Mouse (Mus musculus) embryo, embryonic 10 days (tissue): Measurements from ENCODE around the gene Tmem9.

Experiments used
- DNase-seq: peaks from one replicate; pipeline ENCODE4 v3.0.0-alpha.2; 2015; ENCODE audit warnings: low spot score

Tmem9 gene

DNA sequence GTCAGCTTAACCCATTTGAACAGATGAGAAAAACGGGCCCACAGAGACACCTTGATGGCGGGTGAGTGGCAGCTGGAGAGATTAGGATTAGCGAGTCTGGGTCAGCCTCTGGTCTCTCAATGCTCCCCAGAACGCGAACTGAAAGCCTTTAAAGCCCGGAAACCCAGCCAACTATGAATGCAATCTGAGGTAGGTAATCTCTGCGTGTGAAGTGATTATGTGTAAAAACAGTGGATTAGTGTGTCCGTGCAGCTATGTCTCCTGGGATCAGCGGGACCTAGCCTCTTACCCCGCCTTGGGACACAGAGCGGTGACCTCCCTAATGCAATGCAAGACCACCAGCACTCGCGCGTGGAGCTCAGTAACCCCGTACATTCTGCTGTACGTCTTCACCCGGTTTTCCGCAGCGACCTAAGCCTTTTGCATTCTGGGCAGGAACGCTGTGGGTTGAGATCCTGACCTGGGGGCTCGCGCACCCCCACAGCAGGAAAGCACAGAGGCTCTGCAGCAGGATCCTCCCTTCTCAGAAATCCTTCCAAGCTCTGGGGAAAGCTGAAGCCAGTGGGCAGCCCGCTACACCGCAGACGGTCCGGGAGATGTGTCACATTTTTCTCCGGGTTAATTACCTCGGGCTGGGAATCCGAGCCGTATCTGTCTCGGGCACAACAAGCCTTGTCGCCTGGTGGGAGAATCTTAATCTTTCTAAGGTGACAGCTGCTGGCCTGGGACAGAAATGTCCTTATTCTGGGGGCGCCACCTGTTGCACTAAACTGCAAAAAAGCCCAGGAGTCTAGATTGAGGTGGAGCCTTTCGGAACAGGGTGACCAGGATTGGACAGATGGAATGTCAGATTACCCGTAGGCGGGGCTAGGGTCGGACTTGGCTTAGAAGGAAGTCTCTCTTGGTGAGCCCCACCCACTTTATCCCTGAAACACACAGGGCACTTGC lies at the start of gene Tmem9:
Gene Tmem9, plus strand, starts transcription at position 940 of the 948 bp plus-strand sequence.
- DNase-seq = peak; percentile 90

DNA sequence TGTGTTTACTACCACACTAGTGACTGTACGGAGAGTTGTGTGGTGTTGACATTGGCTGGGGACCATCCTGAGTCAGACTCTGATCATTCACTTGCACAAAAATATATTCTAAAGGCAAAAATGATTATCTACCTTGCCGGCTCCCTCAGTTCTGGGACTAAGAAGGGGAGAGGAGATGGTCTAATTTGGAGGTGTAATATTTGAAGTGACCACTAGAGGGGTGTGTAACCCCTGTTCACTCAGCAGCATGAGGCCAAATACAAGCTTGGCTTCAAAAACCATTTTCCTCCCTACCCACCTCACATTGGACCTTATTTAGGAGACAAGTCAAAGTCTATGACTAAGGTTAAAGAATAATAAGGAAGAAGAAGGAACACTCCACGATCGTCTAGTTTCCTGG lies 49.5 kb upstream of the Tmem9 start:
- DNase-seq = peak; percentile 68

DNA sequence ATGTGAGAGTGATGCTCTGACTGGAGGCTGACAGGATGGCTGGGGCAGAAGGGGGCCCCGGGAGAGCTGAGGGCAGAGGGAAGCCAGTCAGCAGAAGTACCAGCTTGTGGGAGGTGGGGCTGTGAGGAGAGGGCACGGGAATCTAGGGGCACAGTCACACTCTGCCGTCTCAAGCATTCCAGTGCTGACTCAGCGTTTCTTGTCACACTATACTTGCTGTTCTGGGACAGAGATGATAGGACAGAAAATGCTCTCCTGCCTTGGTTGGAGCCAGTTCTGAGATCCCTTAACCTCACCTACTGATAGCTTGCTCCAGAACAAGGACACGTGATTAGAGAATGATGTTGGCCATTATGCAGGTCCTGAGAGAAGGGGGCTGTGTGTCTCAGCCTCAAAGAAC lies 44.8 kb upstream of the Tmem9 start:
- DNase-seq = no peak

DNA sequence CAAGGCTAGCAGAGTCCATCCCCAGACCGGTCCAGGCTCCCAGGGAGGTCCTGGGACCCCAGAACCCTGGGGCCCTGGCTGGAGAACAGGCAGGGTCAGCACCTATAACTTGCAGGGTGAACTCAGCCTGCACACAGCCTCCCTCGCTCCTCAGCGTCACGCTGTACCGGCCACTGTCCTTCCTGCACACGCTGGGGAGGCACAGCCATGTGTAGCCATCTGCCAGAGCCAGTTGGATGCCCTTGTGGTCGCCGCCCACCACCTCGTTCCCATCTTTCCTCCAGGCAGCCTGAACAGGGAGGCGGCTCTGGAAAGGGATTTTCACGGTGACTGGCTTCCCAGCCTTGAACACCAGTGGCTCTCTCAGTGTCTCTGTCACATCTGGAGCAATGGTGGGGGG lies 43.4 kb upstream of the Tmem9 start:
- no peak for DNase-seq

DNA sequence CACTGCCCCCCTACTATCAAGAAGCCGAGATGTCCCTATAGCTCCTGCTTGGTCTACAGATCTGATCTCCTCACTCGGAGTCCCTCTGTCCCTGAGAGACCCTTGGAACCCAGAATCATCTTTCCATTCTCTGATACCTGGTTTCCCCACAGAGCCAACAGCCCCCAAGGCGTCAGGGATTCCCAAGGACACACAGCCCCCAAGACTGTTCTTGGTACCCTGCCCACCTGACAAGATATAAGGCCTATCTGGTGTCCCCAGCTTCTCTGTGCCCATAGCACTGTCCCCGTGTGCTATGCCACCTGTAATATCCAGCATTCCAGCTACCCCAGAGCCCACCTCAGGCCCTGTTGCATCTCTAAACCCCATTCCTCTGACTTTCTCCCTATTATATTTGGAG lies 40.2 kb upstream of the Tmem9 start:
- no peak for DNase-seq

DNA sequence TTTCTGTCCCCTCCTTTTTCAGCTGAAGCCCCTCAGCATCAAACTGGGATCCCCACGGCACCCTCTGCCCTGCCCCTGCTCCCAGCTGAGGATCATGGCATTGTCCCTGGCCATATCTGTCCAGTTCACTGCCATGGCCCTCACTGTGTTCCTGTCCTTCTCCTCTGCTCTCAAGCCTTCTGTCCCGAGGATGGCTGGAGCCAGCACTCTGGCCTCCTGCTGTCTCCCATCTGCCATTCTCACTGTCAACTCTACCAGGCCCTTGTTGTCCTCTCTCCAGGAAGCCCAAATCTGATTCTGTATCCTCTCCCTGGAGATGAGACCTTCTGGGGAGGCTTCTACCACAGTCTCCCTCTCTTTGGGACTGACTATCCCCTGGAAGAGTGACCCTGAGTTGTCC lies 37.5 kb upstream of the Tmem9 start:
- no peak for DNase-seq

DNA sequence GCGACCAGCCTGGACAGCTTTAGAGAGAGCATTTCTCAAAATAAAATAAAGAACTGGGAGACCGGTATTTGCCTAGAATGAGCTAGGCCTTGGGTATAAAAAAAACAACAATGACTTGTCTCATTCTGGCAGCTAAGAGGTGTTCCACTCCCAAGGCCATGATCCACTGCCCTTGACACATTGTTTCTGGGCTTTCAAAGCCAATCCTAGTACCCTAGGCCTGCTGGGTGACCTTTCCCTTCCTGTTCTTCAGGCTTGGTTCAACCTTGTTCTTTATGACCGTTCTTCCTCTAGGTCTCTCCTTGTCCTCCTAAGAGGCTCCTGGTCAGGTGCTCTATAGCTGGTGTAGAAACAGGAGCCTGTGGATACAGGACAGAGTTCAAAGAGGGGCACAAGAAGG lies 35.4 kb upstream of the Tmem9 start:
- no peak for DNase-seq

DNA sequence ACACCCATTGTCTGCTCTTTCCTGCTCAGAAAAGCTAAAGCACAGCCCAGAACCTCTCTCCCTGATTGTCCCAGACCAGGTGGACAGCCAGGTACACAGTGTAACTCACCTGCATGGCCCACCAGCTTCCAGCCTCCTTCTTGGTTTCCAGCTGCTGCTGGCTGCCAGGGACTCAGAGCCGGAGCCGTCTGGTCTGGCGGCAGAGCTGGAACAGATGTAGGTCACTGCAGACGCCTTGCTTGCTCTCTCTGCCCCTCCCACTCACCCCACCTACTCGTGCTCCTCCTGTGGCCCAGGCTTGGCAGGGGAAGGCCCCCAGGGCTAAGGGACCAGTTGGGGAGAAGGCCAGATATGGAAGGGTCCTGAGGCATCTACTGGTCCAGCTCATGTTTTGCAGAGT lies 23.8 kb upstream of the Tmem9 start:
- DNase-seq = no peak

DNA sequence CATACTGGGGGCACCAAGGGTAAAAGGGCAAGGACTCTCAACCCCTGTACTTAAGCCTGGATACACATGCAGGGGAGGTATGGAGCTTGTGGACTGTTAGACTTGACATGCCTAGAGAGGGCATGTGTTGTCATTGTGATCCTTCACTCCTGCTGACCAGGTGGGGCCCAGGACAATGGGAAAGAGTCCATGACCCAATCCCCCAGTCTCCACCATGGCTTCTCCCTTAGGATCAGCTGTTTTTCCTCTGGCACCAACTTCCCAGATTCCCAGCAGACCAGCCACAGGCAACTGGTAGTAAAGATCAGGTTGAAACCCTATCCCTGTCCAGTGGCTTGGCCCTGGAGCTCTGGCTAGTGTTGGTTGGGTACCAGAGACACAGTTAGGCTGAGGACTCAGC lies 18.1 kb upstream of the Tmem9 start:
- DNase-seq = no peak

DNA sequence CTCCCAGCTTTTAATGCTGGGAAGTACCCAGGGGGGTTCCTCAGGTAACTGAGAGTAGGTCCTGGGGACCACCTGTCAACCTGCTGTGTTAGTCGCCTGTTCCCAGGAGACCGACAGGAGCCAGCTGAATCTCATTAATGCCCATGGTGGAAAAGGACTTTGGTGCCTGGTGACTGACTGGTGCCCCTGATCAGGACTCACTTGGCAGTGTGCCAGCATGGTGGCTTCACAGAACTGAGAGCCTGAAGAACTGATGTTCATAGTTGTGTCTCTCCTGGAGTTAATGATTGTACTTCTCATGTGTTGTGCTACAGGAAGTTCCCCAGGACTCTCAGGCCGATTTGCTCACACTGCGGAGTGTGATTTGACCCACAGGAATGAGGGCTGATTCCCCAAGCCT lies 14.5 kb upstream of the Tmem9 start:
- DNase-seq = no peak

DNA sequence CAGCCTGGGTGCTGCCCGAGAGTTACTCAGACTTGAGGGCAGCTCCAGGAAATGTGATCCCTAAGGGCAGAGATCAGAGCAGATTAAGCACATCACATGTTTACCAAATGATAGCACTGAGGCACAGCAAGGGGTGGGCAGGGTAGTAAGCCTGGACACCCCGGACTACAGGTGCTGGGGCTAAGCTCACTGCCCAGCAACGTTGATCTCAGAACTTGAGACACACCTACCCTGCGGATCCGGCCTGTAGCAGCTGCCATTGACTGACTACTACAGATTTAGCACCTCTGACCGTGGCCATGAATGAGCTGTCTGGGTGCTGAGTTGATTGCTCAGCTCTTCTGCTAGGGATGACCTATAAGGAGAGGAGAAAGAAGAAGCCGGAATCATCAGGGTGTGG lies 10.4 kb upstream of the Tmem9 start:
- DNase-seq = no peak

DNA sequence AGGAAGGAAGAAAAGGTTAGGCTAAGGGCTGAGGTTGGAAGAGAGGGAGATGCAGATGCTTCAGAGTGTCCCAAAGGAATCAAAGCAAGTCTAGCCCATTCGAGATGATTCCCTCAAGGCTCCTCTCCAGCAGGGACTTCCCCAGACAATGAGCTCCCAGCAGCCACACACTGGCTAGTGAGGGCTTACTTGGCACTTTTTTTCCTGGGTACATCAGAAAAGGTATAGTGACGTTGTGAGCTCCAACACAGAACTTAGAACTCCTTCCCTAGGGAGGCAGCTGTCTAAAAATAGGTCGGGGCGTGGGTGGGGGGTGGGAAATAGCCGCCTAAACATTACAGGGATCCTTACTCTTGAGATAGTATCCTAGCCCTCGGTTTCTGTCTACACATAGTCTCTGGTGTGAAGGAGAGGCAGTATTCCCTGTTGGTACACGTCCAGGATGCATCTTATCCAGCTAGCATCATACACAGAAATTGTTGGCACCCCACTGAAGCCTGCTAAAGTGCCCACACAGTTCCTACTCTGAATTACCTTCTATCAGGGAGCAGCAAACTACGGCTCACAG lies 8.1 kb upstream of the Tmem9 start:
- no peak for DNase-seq

DNA sequence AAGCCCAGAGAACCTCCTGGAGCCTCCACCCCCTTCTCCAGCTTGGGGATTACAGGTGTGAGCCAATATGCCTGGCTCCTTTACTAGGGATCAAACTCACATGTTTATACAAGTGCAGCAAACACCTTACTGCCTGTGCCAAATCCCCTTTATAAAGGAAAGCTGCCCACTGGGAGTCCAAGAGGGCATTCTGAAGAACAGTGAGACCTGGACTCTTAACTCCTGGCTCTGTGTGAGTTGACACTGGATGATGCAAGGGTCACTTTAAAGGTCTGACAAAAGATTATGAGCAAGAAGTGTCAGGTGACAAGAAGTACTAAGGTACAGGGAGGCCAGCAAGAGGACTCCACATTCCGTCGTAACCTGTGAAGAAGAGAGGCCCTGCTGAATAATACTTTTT lies 6.5 kb upstream of the Tmem9 start:
- DNase-seq = no peak

DNA sequence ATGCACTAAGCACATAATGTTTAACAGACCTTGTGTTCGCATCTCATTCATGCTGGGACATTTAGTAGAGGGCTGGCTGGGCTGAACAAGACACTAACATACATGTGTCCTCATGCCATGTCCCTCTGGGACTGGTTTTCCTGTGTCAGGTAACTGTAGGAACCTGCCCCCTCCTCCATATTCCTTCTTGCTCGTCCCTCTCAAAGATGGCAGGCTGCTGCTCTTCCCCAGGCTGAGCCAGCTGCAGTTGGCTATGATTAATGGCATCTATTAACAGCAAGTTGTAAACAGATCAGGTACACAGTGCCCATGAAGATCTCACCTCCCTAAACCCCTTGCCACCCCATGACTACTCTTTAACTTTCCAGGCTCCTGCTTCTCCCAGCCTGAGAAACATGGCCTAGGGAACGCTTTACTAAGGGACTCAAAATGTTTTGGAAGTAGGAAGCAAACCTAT lies 1.6 kb upstream of the Tmem9 start, which contains the start of gene Igfn1:
Gene Igfn1, minus strand, starts transcription at position 51 of the 457 bp plus-strand sequence.
- DNase-seq = no peak

DNA sequence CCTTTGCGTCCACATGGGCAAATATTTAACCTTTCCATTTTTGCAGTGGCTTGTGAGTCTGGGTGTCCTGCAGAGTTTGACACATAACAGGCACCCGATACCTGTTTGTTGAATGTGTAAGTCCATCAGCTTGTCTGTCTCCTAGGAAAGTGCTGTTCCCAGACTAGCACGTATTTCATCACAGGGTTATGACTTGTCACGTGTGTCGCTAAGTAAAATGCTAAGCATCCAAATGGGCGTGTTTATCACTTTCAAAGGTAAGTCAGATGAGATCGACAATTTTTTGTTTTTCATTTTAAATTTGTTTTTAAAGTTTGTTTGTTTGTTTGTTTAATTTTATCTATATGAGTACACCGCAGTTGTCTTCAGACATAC lies 196 bp downstream of the Tmem9 start:
- DNase-seq = no peak

DNA sequence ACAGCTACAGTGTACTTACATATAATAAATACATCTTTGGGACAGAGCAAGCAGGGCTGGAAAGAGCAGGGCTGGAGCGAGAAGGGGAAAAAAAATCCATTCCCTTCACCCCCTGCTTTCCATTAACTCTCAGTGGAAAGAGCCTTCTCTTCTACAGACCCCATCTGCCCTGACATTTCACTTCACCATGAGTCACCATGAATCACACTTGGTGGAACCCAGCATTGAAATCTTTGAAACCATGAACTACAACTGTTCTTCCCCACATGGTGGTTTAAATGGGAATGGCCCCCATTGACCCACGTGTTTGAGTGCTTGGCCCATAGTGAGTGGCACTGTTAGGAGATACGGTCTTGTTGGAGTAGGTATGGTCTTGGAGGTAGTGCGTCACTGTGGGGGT lies 2.3 kb downstream of the Tmem9 start:
- DNase-seq = no peak

DNA sequence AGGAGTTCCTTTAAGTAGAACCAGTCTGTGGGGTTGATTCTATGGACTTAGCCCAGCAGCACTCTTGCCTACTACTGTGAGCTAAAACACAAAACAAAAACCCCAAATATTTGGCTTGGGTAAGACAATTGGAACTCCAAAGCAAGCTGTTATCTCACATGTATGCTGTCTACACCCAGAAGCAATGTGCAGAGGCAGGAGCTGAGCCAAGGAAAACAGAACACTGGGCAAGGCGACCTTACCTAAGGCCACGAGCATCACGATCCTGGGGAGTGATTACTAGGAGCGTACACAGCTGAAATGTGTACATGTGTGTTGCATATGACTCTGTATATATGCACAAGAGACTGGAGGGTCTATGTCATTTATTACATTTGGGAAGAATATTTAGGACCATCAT lies 5.6 kb downstream of the Tmem9 start:
- no peak for DNase-seq

DNA sequence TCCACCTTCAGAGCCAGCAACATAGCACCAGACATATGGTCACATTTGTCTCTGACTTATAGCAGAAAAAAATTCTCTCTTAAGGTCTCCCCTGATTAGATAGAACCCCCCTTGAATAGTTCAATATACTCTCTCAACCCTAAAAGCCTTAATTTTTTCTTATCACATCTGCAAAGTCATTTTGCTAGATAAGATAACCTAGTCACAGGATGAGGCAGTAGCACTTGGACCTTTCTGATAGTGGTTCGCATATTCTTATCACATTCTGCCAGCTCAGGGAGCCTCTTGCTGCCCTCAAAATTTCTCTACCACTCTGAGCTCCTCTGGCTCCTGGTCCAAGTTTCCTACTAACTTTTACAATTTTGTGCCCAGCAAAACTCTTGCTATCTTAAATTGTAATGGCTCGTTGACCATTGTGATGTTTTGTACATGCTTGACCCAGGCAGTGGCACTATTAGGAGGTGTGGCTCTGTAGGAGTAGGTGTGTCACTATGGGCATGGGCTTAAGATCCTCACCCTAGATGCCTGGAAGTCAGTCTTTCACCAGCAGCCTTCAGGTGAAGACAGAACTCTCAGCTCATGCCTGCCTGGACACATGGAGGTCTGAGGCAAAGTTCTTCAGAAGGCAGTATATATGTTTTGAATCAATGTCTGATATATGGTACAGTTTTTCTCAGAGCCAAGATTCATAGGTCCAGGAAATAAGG lies 7.0 kb downstream of the Tmem9 start:
- DNase-seq = no peak

DNA sequence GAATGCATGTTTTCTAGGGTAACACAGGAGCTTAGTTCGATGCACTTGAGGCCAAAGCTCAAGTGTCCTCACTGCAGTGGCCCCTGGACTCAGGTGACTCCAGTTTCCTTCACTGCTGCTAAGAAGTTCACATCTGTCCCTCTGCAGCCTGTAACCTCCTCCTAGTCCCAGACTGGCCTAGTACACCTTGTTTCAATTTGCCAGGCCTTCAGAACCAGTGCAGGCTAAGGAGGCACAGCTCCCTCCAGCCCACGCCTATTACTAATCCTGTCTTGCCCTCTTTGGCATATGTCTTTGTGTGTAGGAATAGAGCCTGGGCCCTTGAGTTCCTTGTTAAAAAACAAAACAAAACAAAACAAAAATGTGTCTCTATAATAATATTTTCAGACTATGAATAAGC lies 9.4 kb downstream of the Tmem9 start:
- peak; percentile 37 for DNase-seq

DNA sequence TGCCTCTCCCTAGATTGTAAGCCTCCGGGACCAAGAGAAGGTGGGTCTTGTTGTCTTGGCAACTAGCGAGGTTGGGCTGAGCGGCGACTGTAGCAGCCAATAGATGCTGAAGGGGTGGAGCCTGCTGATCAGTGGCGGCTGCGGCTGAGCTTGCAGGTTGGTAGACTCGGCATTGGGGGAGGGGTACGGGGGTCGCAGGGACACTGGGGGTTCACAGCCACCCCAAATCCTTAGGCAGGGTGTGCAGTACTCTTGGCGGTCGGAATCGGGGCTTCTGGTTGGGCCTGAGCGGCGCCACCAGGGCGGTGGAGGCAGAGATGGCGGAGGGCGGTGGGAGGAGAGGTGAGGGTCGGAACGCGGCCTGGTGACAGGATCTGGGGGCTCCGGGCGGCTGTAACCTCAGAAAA lies 10.0 kb downstream of the Tmem9 start:
- peak; percentile 98 for DNase-seq

DNA sequence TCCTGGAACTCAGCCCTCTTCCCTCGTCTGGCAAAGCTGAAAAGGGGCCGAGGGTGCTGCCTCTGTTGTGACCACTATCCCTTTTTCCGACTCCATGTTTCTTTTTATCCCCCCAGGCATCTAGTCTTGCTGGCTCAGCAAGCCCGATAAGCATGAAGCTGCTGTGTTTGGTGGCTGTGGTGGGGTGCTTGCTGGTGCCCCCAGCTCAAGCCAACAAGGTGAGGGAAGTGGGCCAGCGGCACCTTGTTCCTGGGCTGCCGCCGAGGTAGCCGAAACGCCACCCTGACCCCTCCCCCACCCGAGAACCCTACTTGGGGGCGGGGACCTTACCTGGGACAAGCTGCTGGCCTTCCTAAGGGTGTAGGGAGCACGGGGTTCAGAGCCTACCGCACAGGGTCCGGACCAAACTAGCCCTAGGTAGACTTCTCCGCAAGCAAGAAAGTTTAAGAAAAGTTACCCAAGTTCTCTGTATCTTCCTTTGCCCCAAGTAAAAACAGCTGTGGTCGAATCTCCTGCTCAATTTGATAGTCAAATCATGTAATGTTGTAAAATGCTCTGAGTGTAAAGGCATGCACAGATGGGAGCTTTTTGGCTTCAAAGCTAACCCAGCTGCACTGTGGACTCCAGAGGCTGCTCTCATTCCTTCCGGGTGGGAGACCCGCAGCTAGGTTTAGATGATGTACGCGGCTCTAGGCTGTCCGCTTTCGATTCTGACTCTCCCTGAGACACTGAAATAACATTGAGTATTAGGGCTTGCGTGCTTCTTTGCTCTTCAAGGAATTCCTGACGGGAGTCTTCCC lies 10.6 kb downstream of the Tmem9 start:
- DNase-seq = peak; percentile 27

DNA sequence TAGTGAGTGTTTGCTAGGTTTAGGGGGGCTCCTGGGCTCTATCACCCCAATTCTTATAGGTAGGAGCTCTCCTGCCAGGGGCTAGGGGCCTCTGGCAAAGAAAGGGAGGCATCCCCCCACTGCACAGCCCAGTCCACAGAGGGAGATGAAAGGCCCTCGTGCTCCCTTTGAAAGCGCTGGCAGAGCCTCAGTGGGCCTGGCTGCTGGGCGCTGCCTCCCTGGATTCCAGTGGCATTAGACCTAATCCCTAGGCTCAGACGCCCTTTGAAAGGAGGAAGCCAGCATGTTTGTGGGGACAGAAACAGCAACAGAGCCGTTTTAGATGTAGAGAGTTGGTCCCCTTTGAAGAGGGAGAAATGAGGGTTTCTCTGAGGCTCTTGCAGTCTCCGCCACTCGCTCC lies 22.3 kb downstream of the Tmem9 start:
- peak; percentile 35 for DNase-seq
